Mouse (Mus musculus) brain, embryonic 14.5 days (tissue): ENCODE measurements around the gene Pqbp1. TPM values are rescaled to one million over a fixed set of nuclear protein-coding genes. Genes with fewer than 3 reads are reported as not detected.

ENCODE experiments used
- DNase-seq: peaks from one replicate; pipeline ENCODE4 v3.0.0-alpha.2; 2011; ENCODE audit warnings: low read depth
- CTCF ChIP-seq: fragments of 200-500 bp; IDR thresholded peaks from 2 replicates; pipeline ENCODE4 v1.5.1; 2012; ENCODE audit warnings: inconsistent platforms, mild to moderate bottlenecking, moderate library complexity, borderline replicate concordance; ENCODE audit not compliant: insufficient read depth, insufficient read length; ENCODE audit errors: extremely low read depth
- POLR2A ChIP-seq: fragments of 200-500 bp; IDR thresholded peaks from 2 replicates; pipeline ENCODE4 v1.6.1; 2012; ENCODE audit warnings: mild to moderate bottlenecking, inconsistent platforms, borderline replicate concordance; ENCODE audit not compliant: poor library complexity, insufficient read depth, insufficient read length, severe bottlenecking; ENCODE audit errors: extremely low read depth
- polyA plus RNA-seq: library from polyadenylated mRNA; depleted of rRNA; stranded (reverse); fragments of >200 nt; gene quantifications from 2 replicates; pipeline ENCODE4 v1.2.3, GENCODE M21; 2012; rRNA removed

Pqbp1 gene
- polyA plus RNA-seq = 191 and 193 TPM in 2 replicates

DNA sequence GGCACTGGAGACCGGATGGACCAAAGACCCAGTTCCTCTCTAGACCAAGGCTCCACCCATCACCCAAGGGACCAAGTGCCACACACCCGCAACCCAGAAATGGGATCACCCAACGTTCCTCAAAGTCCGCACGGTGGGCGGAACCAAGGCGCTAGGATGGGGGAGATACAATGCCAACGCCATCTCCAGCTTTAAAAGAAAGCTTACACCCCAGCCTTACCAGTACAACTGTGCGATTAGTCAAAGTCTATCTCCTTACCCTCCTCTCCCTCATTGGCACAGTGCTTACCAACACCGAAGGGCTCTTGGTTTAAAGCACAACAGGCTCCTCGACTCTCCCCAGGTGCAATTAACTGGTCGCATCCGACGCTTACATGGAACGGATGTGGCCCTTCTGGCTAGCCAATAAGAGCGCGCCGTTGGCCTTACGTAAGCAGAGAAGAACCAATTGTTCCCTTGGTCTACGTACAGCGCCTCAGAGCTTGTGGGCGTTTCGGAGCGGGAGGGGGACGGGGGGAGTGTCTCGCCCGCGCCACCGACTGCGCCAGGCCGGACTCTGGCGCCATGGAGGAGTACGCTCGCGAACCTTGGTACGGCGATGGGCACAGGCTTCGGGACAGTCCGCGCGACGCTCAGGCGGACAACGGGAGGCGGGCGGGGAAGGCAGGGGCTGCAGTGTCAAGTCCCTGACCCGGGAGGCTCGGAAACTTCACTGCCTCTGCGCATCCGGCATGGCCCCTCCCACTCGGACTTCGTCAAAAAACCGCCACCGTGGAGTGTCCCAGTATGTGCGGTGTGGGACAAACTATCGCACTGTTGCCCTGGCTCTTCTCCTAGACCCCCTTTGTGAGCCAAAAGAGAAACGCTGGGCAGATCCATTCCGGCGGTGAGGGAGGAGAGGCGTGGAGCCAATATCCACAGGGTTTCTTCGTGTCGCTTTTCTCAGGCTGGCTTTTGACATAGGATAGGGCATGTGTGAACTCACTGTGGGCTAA is at the start of gene Pqbp1, which contains the start of gene Timm17b:
TSS of gene Pqbp1 (minus strand) at position 390 of the 995 bp plus-strand sequence.
TSS of gene Timm17b (plus strand) at position 478 of the 995 bp plus-strand sequence.
- TF ChIP-seq POLR2A (0 out of 2 replicates have a peak, but pooled peaks have one; percentile 39), CTCF (no peak)
- peak; percentile 98 for DNase-seq

DNA sequence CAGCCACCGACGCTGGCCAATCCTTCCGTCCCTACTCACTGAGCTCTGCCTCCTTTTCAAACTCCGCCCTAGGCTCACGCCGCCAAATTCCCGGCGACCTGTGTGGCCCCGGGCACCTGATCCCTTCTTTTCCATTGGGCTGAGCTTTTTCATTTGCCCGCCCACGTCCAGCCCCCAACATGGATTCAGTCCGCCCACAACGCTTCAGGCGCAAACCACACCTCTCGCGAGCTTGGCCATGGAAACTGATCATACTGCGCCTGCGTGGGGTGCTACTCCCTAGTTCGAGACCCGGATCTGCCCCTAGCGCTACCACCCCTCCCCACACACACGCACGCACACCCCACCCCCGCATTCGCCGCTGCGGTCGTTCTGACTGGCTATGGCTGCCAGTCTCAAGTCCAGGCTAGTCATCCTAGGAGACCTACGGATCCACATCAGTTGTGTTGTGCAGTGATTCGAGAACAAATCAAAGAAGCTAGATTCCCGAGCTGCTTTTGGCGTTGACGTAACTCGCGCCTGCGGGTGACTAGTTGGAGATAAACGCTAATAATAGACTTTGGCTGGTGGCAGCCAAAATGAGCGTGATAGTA is 48.9 kb upstream of the Pqbp1 start:
- peak; percentile 99 for DNase-seq
- TF ChIP-seq CTCF (no peak), POLR2A (no peak)

DNA sequence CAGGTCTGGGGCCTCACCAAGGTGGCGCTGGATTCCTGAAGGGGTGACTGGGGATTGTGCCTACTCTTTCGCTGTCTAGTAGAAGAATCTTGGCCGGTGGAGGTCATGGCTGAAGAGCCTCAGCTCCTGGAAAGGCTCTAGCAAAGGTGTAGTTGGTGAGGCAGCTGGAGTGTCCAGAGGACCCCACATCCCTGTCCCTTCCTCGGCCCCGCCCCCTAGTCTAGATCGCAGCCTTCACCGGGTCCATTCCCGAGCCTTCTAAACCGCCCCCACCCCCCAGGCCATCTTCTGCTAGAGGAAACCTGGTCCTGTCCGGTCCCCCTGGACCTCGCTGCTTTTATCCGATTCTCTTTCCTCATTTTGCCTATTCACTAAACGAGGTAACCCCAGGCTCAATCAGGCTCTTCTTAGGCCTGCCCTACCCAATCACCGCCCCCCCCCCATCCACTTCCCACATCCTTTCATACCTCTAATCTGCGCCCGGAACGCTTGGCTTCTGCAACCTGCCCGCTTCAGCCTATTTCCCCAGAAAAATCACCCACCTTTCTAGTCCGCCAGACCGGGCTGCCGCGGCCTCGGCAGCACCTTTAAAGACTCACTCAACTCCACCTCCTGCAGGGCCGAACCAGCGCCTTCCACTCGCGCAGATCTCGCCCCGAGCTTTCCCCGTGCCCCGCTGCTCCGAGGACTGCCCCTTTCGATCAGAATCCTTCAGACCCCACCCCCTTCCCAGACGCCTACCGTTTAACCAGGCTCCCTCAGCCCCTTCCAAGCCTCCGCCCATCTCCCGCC is 48.2 kb upstream of the Pqbp1 start, which contains the start of gene Hdac6:
TSS of gene Hdac6 (minus strand) at position 782 of the 792 bp plus-strand sequence.
- DNase-seq = no peak
- TF ChIP-seq POLR2A (peak; percentile 58; the same call in 1 of the 2 replicates), CTCF (no peak)

DNA sequence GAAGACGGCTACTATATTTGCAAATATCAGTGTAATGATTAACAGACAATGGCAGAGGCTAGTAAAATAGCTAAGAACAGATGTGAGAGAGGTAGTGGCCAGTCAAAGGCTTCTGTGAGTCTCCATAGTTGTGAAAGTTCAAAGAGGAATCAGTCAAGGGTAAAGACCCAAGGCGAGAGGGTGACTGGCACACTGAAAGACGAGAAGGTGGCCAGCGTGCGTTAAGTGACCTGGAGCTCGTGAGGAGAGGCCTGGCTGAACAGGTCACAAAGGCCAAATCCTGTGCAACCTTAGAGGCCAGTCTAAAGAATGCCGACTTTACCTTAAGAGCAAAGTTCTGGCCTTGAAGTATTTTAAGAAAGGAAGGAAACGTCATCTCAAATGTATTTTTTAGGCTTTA is 46.5 kb upstream of the Pqbp1 start:
- TF ChIP-seq CTCF (no peak), POLR2A (no peak)

DNA sequence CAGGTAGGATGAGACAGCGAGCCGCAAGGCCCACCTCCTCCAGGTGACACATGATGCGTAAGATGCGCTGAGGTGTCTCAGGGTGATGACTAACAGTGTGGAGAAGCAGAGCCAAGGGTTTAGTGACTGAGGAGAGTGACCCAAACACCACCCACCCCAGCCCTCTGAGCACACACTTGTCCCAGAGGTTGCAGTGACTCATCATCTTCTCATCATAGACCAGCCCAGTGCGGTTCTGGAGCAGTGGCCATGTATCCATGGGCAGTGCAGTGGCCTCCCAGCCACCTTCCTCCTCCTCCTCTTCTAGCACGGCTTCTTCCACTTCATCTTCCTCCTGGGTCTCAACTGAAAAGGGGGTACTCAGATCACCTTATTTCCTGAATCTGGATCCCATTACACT is 38.6 kb upstream of the Pqbp1 start:
- TF ChIP-seq POLR2A (no peak), CTCF (no peak)
- DNase-seq = no peak

More for the DNA sequence above, 46.5 kb upstream of the Pqbp1 start:
- DNase-seq = no peak

DNA sequence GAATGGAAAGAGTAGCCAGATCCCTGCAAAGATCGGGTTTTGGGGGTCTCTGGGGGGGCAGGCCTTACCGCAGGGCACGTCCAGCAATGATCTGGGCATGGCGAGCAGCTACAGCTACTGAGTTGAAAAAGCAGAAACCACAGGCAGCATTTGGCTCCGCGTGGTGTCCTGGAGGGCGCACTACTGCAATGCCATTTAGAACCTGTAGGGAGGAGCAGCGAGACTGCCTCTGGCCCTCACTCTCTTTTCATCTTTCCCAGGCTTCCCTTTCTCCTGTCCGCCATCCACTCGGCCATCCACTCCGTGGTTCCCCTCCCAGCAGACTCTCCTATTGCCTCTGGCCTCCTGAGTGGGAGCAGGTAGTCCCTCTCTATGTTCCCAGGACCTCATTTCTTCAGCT is 37.8 kb upstream of the Pqbp1 start:
- no peak for TF ChIP-seq POLR2A
- TF ChIP-seq CTCF = peak; percentile 23; the same call in 1 of the 2 replicates
- DNase-seq = no peak

DNA sequence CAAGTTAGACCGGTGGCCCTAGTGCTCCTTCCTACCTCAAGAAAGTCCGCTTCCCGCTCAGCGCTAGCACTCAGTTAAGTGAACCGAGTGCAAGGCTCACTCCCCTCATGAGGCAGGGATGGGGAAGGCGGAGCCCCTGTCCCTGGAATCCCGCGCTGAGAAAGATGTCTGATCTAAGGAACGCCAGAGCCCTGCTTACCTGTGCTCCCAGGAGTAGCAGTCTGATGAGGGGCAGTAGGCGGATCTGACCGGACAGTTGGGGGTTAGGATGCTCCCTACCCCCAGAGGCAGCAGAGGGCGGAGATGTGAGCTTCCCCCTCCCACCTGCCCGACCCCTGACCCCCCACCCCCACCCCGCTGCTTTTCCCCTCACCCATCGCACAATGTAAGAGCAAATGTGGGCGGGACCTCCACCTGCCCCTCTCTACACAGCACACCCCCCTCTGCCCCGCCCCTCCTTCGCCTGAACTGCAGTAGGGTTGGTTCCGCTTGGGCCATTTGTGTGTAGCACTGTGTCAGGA is 29.3 kb upstream of the Pqbp1 start, which contains the start of gene Eras:
TSS of gene Eras (minus strand) at position 338 of the 521 bp plus-strand sequence.
- TF ChIP-seq POLR2A (no peak), CTCF (no peak)
- DNase-seq = no peak

DNA sequence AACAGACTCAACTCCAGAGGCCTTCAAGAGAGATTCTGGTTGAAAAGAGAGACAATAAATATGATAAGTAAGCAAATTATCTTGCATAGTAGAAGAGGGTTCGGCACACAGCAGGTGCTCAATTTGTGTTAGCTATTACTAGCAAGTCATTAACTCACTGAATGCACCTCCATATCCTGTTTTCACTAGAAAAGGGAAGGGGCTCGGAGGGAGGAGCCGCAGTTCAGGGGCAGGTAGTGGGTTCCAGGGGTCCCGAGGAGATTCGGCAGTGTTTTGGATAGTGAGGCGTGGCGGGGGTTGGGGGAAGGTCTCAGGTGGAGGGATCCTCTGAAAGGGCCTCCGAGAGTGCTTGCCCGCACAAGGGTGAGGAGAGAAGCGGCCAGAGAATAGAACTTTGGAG is 28.0 kb upstream of the Pqbp1 start:
- DNase-seq = no peak
- TF ChIP-seq POLR2A (no peak), CTCF (no peak)

DNA sequence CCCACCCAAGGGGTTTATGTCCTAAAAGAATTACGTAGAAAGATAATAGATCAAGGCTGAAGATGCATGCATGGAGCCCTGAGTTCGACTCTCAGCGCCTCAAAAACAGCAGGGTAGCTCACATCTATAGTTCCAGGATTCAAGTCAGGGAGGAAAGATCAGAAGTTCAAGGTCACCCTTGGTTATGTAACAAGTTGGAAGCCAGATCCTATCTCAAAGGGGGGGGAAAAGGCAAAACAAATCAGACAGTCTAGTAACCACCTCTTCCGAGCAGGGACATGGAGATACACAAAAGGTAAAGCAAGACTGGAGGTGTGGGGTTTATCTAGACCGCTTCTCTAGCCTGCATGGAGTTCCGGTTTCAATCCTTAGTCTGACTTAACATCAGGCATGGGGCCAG is 27.2 kb upstream of the Pqbp1 start:
- TF ChIP-seq POLR2A (no peak), CTCF (no peak)
- DNase-seq = no peak

DNA sequence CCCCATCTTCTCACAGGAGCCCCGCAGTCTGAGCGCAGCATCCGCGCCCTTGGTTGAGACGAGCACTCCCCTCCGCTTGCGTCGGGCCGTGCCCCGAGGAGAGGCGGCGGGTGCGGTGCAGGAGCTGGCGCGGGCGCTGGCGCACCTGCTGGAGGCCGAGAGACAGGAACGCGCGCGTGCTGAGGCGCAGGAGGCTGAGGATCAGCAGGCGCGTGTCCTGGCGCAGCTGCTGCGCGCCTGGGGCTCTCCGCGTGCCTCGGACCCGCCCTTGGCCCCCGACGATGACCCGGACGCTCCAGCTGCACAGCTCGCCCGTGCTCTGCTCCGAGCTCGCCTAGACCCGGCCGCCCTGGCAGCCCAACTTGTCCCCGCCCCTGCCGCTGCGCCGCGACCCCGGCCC is 23.0 kb upstream of the Pqbp1 start:
- peak; percentile 39 for DNase-seq
- TF ChIP-seq CTCF (no peak), POLR2A (no peak)
